Mouse (Mus musculus) G1E (cell line): Measurements from ENCODE around the gene Tubb4a.

Experiments used
- CTCF ChIP-seq: IDR thresholded peaks from 2 replicates; pipeline ENCODE4 v1.5.1; 2012; ENCODE audit warnings: low read depth, low read length, inconsistent platforms, mixed read lengths
- GATA1 ChIP-seq: IDR thresholded peaks from 2 replicates; pipeline ENCODE4 v1.6.1; 2012; ENCODE audit warnings: borderline replicate concordance, low read length, inconsistent platforms, mixed read lengths
- POLR2AphosphoS5 ChIP-seq: IDR thresholded peaks from 2 replicates; pipeline ENCODE4 v1.6.1; 2012; ENCODE audit warnings: low read depth, low read length, inconsistent platforms; ENCODE audit not compliant: insufficient replicate concordance
- TAL1 ChIP-seq: conservative IDR thresholded peaks from 2 replicates; pipeline ENCODE4 v1.6.1; 2012; ENCODE audit warnings: low read depth, low read length, inconsistent platforms, mixed read lengths

DNA sequence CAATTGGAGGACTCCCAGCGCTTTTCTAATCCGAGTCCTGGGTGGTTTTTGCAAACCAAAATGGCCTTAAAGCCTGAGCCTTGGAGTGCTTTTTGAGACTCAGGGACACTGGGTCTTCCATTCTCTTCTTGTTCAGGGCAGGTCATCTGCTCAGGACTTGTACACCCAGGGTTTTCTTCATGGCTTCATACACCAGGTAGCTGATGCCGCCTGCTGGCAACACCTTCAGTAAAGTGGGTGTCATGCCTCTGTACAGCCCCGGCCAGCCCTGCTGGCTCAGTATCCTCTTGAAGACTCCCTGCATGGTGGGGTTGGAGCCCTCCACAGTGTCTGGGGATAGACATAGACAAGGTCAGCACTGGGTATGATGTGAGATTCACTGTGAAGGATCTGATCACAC lies 54.7 kb downstream of the Tubb4a start:
- TF ChIP-seq CTCF = no peak
- TF ChIP-seq GATA1 = no peak
- TF ChIP-seq TAL1 = no peak
- TF ChIP-seq POLR2AphosphoS5 = no peak
